Comparison of ENCODE assay signal across 13 mouse cellular contexts in genomic region chr4:45474832-45475231, GRCm38 (mm10). TPM values are rescaled to one million over a fixed set of nuclear protein-coding genes. Genes with fewer than 3 reads are reported as not detected.
DNase-seq lines count a peak whose midpoint lies in the region; ATAC-seq and TF ChIP-seq lines count a peak whose summit lies in the region.
"Had no signal": no experiment of that assay in that cellular context is flagged by ENCODE, and none has a peak within 500 bp of the region (broad histone marks: within the 10 kb centered on the region; RNA-seq: fewer than 3 reads in every experiment).

No protein-coding gene starts in this region.

- DNase-seq in kidney, postnatal 10 days, result peak; percentile 35
- DNase-seq in gastrocnemius, adult 2 months, result peak; percentile 80
- DNase-seq in left cerebral cortex, adult 18-20 months (ENCODE audit: low spot score in 2 of 2), result no peak
- no peak for DNase-seq in ovary, postnatal 10 days (ENCODE audit: low spot score)
- DNase-seq in testis, postnatal 14 days (ENCODE audit: low spot score), result no peak
- DNase-seq: kidney, postnatal 14 days had no signal

- no peak for ATAC-seq in kidney, embryonic 14.5 days (ENCODE audit: low FRiP score, low TSS enrichment)
- peak; percentile 23; the same call in 1 of the 2 replicates for ATAC-seq in heart, embryonic 15.5 days (replicated peaks; ENCODE audit: insufficient number of reproducible peaks, insufficient read depth, low FRiP score, low read depth)

- intact Hi-C loops in gastrocnemius, adult 2 months (cut with DNase I), result loop anchor here (5.0 kb wide), 1 partner anchor 37 kb away; no protein-coding TSS in a partner anchor

- no peak overlapping the region for H3K4me2 ChIP-seq in kidney, embryonic 14.5 days (replicated peaks; ENCODE audit: low read depth, low read length)
- H3K4me2 ChIP-seq in heart, embryonic 15.5 days, result no peak overlapping the region
- no peak overlapping the region for H3K4me2 ChIP-seq in myocyte (ENCODE audit: low read depth)
- H3K4me2 ChIP-seq: limb, embryonic 12.5 days; midbrain, embryonic 12.5 days had no signal

- TF ChIP-seq CTCF in gastrocnemius, adult 2 months (IDR thresholded peaks at IDR 0.05), result no peak

- H3K36me3 ChIP-seq in kidney, embryonic 14.5 days (ENCODE audit: control insufficient read depth, insufficient read depth, low read length), result no peaks in the 10 kb centered on the region
- peaks cover 4% of the 10 kb centered on the region; the same call in 1 of the 2 replicates for H3K36me3 ChIP-seq in heart, embryonic 15.5 days
- H3K36me3 ChIP-seq in myocyte (ENCODE audit: control insufficient read depth, insufficient read depth), result peaks cover 5% of the 10 kb centered on the region
- H3K36me3 ChIP-seq: limb, embryonic 12.5 days; midbrain, embryonic 12.5 days had no signal

- H3K9ac ChIP-seq in kidney, embryonic 14.5 days (ENCODE audit: low read depth, low read length), result no peak overlapping the region
- no peak overlapping the region; the same call in 1 of the 2 replicates for H3K9ac ChIP-seq in heart, embryonic 15.5 days
- H3K9ac ChIP-seq: limb, embryonic 12.5 days; midbrain, embryonic 12.5 days had no signal

- H3K4me1 ChIP-seq in kidney, embryonic 14.5 days (ENCODE audit: control insufficient read depth, insufficient read depth, low read length), result peaks cover 32% of the 10 kb centered on the region
- H3K4me1 ChIP-seq in heart, embryonic 15.5 days (replicated peaks), result peaks cover 99% of the 10 kb centered on the region

- H3ac ChIP-seq in myocyte (ENCODE audit: control insufficient read depth, insufficient read length), result no peak overlapping the region

- no peak overlapping the region for H3K27ac ChIP-seq in kidney, embryonic 14.5 days (ENCODE audit: low read depth, low read length)
- peak overlapping the region; percentile 68 for H3K27ac ChIP-seq in gastrocnemius, adult 2 months
- peak overlapping the region; percentile 85 for H3K27ac ChIP-seq in heart, embryonic 15.5 days
- H3K27ac ChIP-seq: limb, embryonic 12.5 days; midbrain, embryonic 12.5 days had no signal

- H3K79me2 ChIP-seq in myocyte (ENCODE audit: control insufficient read depth, insufficient read depth), result peaks cover 47% of the 10 kb centered on the region

- TF ChIP-seq POLR2A in myocyte (IDR thresholded peaks at IDR 0.05; ENCODE audit: insufficient read length, low read depth), result no peak

- H3K9me3 ChIP-seq in kidney, embryonic 14.5 days (ENCODE audit: control insufficient read depth, low read length), result no peaks in the 10 kb centered on the region
- no peaks in the 10 kb centered on the region for H3K9me3 ChIP-seq in heart, embryonic 15.5 days (replicated peaks)
- H3K9me3 ChIP-seq: limb, embryonic 12.5 days; midbrain, embryonic 12.5 days had no signal

- H3K4me3 ChIP-seq in kidney, embryonic 14.5 days (ENCODE audit: low read length), result no peak overlapping the region
- no peak overlapping the region for H3K4me3 ChIP-seq in gastrocnemius, adult 2 months
- H3K4me3 ChIP-seq in heart, embryonic 15.5 days, result no peak overlapping the region
- no peak overlapping the region for H3K4me3 ChIP-seq in myocyte
- H3K4me3 ChIP-seq: embryonic facial prominence, embryonic 10.5 days; limb, embryonic 12.5 days; midbrain, embryonic 12.5 days had no signal

- WGBS in kidney, embryonic 14.5 days, result 77% methylated on average over 5 of the region's 5 CpGs
- 32% methylated on average over 5 of the region's 5 CpGs for WGBS in heart, embryonic 15.5 days

- no peaks in the 10 kb centered on the region for H3K27me3 ChIP-seq in kidney, embryonic 14.5 days (ENCODE audit: control insufficient read depth, insufficient read depth, low read length)
- H3K27me3 ChIP-seq in heart, embryonic 15.5 days, result no peaks in the 10 kb centered on the region
- no peaks in the 10 kb centered on the region for H3K27me3 ChIP-seq in myocyte (ENCODE audit: control insufficient read depth, insufficient read depth, insufficient read length)
- H3K27me3 ChIP-seq: CH12.LX; limb, embryonic 12.5 days; midbrain, embryonic 12.5 days had no signal

TF ChIP-seq in myocyte, 11 proteins besides CTCF, POLR2A, EP300 and RAD21:
- TF ChIP-seq MYOG (IDR thresholded peaks at IDR 0.05; ENCODE audit: control insufficient read depth in 1 of 3, insufficient read depth in 1 of 3, insufficient read length in 2 of 3, low read depth in 2 of 3), result peak in 1 of 3 experiments; percentile 57
- no peak for TF ChIP-seq REST (IDR thresholded peaks at IDR 0.05; ENCODE audit: insufficient read depth, insufficient read length)
- no peak for TF ChIP-seq TCF12 (IDR thresholded peaks at IDR 0.05; ENCODE audit: insufficient read depth, poor library complexity, severe bottlenecking)
- TF ChIP-seq TCF3 (IDR thresholded peaks at IDR 0.05; ENCODE audit: insufficient read length, low read depth), result no peak
- TF ChIP-seq SRF (IDR thresholded peaks at IDR 0.05; ENCODE audit: control insufficient read depth, insufficient read length, low read depth), result no peak
- no peak for TF ChIP-seq E2F4 (IDR thresholded peaks at IDR 0.05; ENCODE audit: insufficient read depth)
- peak; percentile 25 for TF ChIP-seq USF1 (IDR thresholded peaks at IDR 0.05; ENCODE audit: low read depth)
- peak in 1 of 3 experiments; percentile 53 for TF ChIP-seq MYOD1 (IDR thresholded peaks at IDR 0.05; ENCODE audit: control insufficient read depth in 1 of 3, insufficient read length in 2 of 3, low read depth in 2 of 3)
- no peak for TF ChIP-seq MAX (IDR thresholded peaks at IDR 0.05; ENCODE audit: low read depth)
- no peak for TF ChIP-seq POLR2AphosphoS2 (IDR thresholded peaks at IDR 0.05; ENCODE audit: insufficient read length, low read depth)
- TF ChIP-seq CEBPB (IDR thresholded peaks at IDR 0.05; ENCODE audit: insufficient read depth, poor library complexity, severe bottlenecking), result no peak

RNA-seq across cellular contexts. Expression of gene Shb, which starts 57.4 kb away (rescaled TPM):
- 6.0 and 6.1 TPM in 2 replicates for polyA plus RNA-seq in kidney, embryonic 14.5 days (2014; fragmentation: Nextera tagmentation; extraction: Ambion mirVana)
- total RNA-seq in gastrocnemius, adult 2 months (2021), result 10 to 100 TPM in 1 of 2 experiments, 1 to 10 TPM in 1; 6.5 to 10.0 TPM
- polyA plus RNA-seq in heart, embryonic 15.5 days (2015; fragmentation: Nextera tagmentation; extraction: Ambion mirVana), result 8.6 and 10.7 TPM in 2 replicates
- 46.3 TPM for polyA plus RNA-seq in myocyte (2012; fragmentation: generic; extraction: Trizol)
- 10 to 100 TPM in 1 of 2 experiments, 1 to 10 TPM in 1; 8.3 to 12.9 TPM for total RNA-seq in left cerebral cortex, adult 18-20 months (2021)

Comparison
In these comparisons a context has a peak if more than half of its experiments do, and no peak if none do; other contexts are left out.
1. DNase-seq: peak in kidney, postnatal 10 days (single experiment) and gastrocnemius, adult 2 months (single experiment); none in left cerebral cortex, adult 18-20 months (0 of 2), ovary, postnatal 10 days (single experiment) and testis, postnatal 14 days (single experiment).